Mouse (Mus musculus) kidney, embryonic 14.5 days (tissue): ENCODE measurements around the gene Serping1. TPM values are rescaled to one million over a fixed set of nuclear protein-coding genes. Genes with fewer than 3 reads are reported as not detected.

Source experiments
- ATAC-seq: fragments of 200-750 bp; cut with Nextera tagmentation; 2 replicates; pipeline ENCODE4 v1.8.0; 2017; ENCODE audit warnings: moderate number of reproducible peaks, mild to moderate bottlenecking, moderate TSS enrichment, moderate library complexity; ENCODE audit not compliant: low FRiP score, low TSS enrichment
- H3K27ac ChIP-seq: fragments of 300-500 bp; sonication (generic); 2 replicates; pipeline ENCODE4 v1.5.1; 2014; ENCODE audit warnings: low read depth, mild to moderate bottlenecking, low read length, moderate library complexity, mixed read lengths
- H3K27me3 ChIP-seq: fragments of 300-500 bp; sonication (generic); 2 replicates; pipeline ENCODE4 v1.6.1; 2014; ENCODE audit warnings: mild to moderate bottlenecking, low read length; ENCODE audit not compliant: control insufficient read depth, insufficient read depth
- H3K36me3 ChIP-seq: fragments of 300-500 bp; sonication (generic); 2 replicates; pipeline ENCODE4 v1.6.1; 2014; ENCODE audit warnings: low read length, mixed read lengths; ENCODE audit not compliant: control insufficient read depth, insufficient read depth
- H3K4me1 ChIP-seq: fragments of 300-500 bp; sonication (generic); 2 replicates; pipeline ENCODE4 v1.6.1; 2014; ENCODE audit warnings: low read length, mixed read lengths; ENCODE audit not compliant: control insufficient read depth, insufficient read depth
- H3K4me2 ChIP-seq: fragments of 300-500 bp; sonication (generic); replicated peaks from 2 replicates; pipeline ENCODE4 v1.6.1; 2014; ENCODE audit warnings: low read depth, mild to moderate bottlenecking, low read length
- H3K4me3 ChIP-seq: fragments of 300-500 bp; sonication (generic); 2 replicates; pipeline ENCODE4 v1.5.1; 2014; ENCODE audit warnings: mild to moderate bottlenecking, low read length
- H3K9ac ChIP-seq: fragments of 300-500 bp; sonication (generic); 2 replicates; pipeline ENCODE4 v1.6.1; 2014; ENCODE audit warnings: low read depth, mild to moderate bottlenecking, low read length, moderate library complexity
- H3K9me3 ChIP-seq: fragments of 300-500 bp; sonication (generic); 2 replicates; pipeline ENCODE4 v1.6.1; 2016; ENCODE audit warnings: low read length; ENCODE audit not compliant: control insufficient read depth
- WGBS: fragments of 180-500 bp; shearing (Covaris S2); extraction: QIAGEN DNeasy Blood & Tissue Kit; methylation state at CpG from one replicate; pipeline ENCODE4 v1.1.7; 2014; 5-methylcytosine and 5-hydroxymethylcytosine counted together
- polyA plus RNA-seq: library from polyadenylated mRNA; unstranded; fragments of >200 nt; fragmentation: Nextera tagmentation; extraction: Ambion mirVana; gene quantifications from 2 replicates; pipeline ENCODE4 v1.2.1, GENCODE M21; 2014

The Serping1 gene
- polyA plus RNA-seq: 81.7 and 85.8 TPM in 2 replicates

GRCm38 (mm10) chr2:84775241-84775640 lies at the start of gene Serping1:
TSS of gene Serping1 (minus strand) at chr2:84775444.
- no peaks in the 10 kb centered on the region for H3K27me3 ChIP-seq
- H3K4me1 ChIP-seq: no peaks in the 10 kb centered on the region
- ATAC-seq: peak; percentile 44
- H3K4me2 ChIP-seq: peak within 1 kb of the TSS; percentile 53
- 34% methylated on average over 9 of the region's 9 CpGs for WGBS
- no peaks in the 10 kb centered on the region for H3K36me3 ChIP-seq
- H3K27ac ChIP-seq: peak within 1 kb of the TSS; percentile 78
- no peaks in the 10 kb centered on the region for H3K9me3 ChIP-seq
- peak within 1 kb of the TSS; percentile 33 for H3K4me3 ChIP-seq
- H3K9ac ChIP-seq: peak within 1 kb of the TSS; percentile 46; the same call in 1 of the 2 replicates

- 17% methylated on average over 2 of the region's 2 CpGs for WGBS
- ATAC-seq: no peak
- H3K9me3 ChIP-seq: no peaks in the 10 kb centered on the region
- peaks cover 10% of the 10 kb centered on the region; the same call in 1 of the 2 replicates for H3K4me1 ChIP-seq
- no peak overlapping the region for H3K9ac ChIP-seq
- H3K4me3 ChIP-seq: no peak overlapping the region
- H3K27me3 ChIP-seq: no peaks in the 10 kb centered on the region
- H3K4me2 ChIP-seq: no peak overlapping the region
- H3K27ac ChIP-seq: no peak overlapping the region
- no peaks in the 10 kb centered on the region for H3K36me3 ChIP-seq
Observed at GRCm38 (mm10) chr2:84823237-84823636, 48.0 kb upstream of the Serping1 start.

- peaks cover 4% of the 10 kb centered on the region; the same call in 1 of the 2 replicates for H3K4me1 ChIP-seq
- H3K4me2 ChIP-seq: no peak within 1 kb of the TSS
- H3K9ac ChIP-seq: no peak within 1 kb of the TSS
- WGBS: 51% methylated on average over 13 of the region's 13 CpGs
- H3K9me3 ChIP-seq: no peaks in the 10 kb centered on the region
- no peak within 1 kb of the TSS for H3K4me3 ChIP-seq
- no peaks in the 10 kb centered on the region for H3K27me3 ChIP-seq
- ATAC-seq: no peak
- no peak within 1 kb of the TSS for H3K27ac ChIP-seq
- no peaks in the 10 kb centered on the region for H3K36me3 ChIP-seq
Observed at GRCm38 (mm10) chr2:84822552-84822951, 47.3 kb upstream of the Serping1 start, which contains the start of gene Smtnl1. TSS of gene Smtnl1 (minus strand) at chr2:84822652.

GRCm38 (mm10) chr2:84819861-84820260 lies 44.6 kb upstream of the Serping1 start:
- Histone ChIP-seq H3K36me3 (no peaks in the 10 kb centered on the region), H3K27me3 (no peaks in the 10 kb centered on the region), H3K27ac (no peak overlapping the region), H3K9ac (no peak overlapping the region), H3K9me3 (no peaks in the 10 kb centered on the region), H3K4me1 (0 out of 2 replicates have a peak, but pooled peaks cover 3% of the 10 kb centered on the region), H3K4me2 (no peak overlapping the region), H3K4me3 (no peak overlapping the region)
- WGBS: 11% methylated on average over 3 of the region's 3 CpGs
- no peak for ATAC-seq

- Histone ChIP-seq H3K4me2 (no peak overlapping the region), H3K27ac (no peak overlapping the region), H3K36me3 (no peaks in the 10 kb centered on the region), H3K27me3 (no peaks in the 10 kb centered on the region), H3K4me1 (peaks cover 5% of the 10 kb centered on the region; the same call in 1 of the 2 replicates), H3K9ac (no peak overlapping the region), H3K4me3 (no peak overlapping the region), H3K9me3 (no peaks in the 10 kb centered on the region)
- no peak for ATAC-seq
- 75% methylated on average over 6 of the region's 6 CpGs for WGBS
Observed at GRCm38 (mm10) chr2:84812676-84813075, 37.4 kb upstream of the Serping1 start.

- 62% methylated on average over 7 of the region's 7 CpGs for WGBS
- no peaks in the 10 kb centered on the region for H3K9me3 ChIP-seq
- no peak overlapping the region for H3K27ac ChIP-seq
- no peaks in the 10 kb centered on the region for H3K36me3 ChIP-seq
- ATAC-seq: no peak
- H3K9ac ChIP-seq: no peak overlapping the region
- H3K27me3 ChIP-seq: no peaks in the 10 kb centered on the region
- H3K4me2 ChIP-seq: no peak overlapping the region
- H3K4me3 ChIP-seq: no peak overlapping the region
- H3K4me1 ChIP-seq: peaks cover 5% of the 10 kb centered on the region; the same call in 1 of the 2 replicates
Observed at GRCm38 (mm10) chr2:84811880-84812279, 36.6 kb upstream of the Serping1 start.

GRCm38 (mm10) chr2:84810886-84811577 lies 35.8 kb upstream of the Serping1 start:
- H3K27ac ChIP-seq: no peak overlapping the region
- H3K4me2 ChIP-seq: peak overlapping the region; percentile 42
- 0 out of 2 replicates have a peak overlapping the region, but pooled peaks have one; percentile 1 for H3K9ac ChIP-seq
- H3K27me3 ChIP-seq: no peaks in the 10 kb centered on the region
- H3K36me3 ChIP-seq: no peaks in the 10 kb centered on the region
- peak overlapping the region; percentile 22; the same call in 1 of the 2 replicates for H3K4me3 ChIP-seq
- ATAC-seq: peak; percentile 79
- no peaks in the 10 kb centered on the region for H3K9me3 ChIP-seq
- peaks cover 5% of the 10 kb centered on the region; the same call in 1 of the 2 replicates for H3K4me1 ChIP-seq
- WGBS: 40% methylated on average over 26 of the region's 26 CpGs

GRCm38 (mm10) chr2:84810526-84810885 lies 35.3 kb upstream of the Serping1 start:
- 0 out of 2 replicates have a peak, but pooled peaks have one; percentile 2 for ATAC-seq
- Histone ChIP-seq H3K4me1 (peaks cover 5% of the 10 kb centered on the region; the same call in 1 of the 2 replicates), H3K9me3 (no peaks in the 10 kb centered on the region), H3K36me3 (no peaks in the 10 kb centered on the region), H3K27me3 (no peaks in the 10 kb centered on the region), H3K27ac (no peak overlapping the region), H3K9ac (no peak overlapping the region), H3K4me3 (no peak overlapping the region), H3K4me2 (no peak overlapping the region)
- 83% methylated on average over 6 of the region's 6 CpGs for WGBS

GRCm38 (mm10) chr2:84809330-84809729 lies 34.1 kb upstream of the Serping1 start:
- Histone ChIP-seq H3K4me2 (no peak overlapping the region), H3K36me3 (no peaks in the 10 kb centered on the region), H3K27ac (no peak overlapping the region), H3K4me1 (peaks cover 5% of the 10 kb centered on the region; the same call in 1 of the 2 replicates), H3K4me3 (no peak overlapping the region), H3K27me3 (no peaks in the 10 kb centered on the region), H3K9me3 (no peaks in the 10 kb centered on the region), H3K9ac (no peak overlapping the region)
- ATAC-seq: no peak
